Mouse (Mus musculus) E14TG2a.4 (cell line): Measurements from ENCODE around the gene Nxpe4.

Experiments used
- CTCF ChIP-seq: conservative IDR thresholded peaks from 2 replicates; pipeline ENCODE4 v1.5.1; 2014; ENCODE audit warnings: low read length
- NANOG ChIP-seq: IDR thresholded peaks from 2 replicates; pipeline ENCODE4 v1.6.1; 2014; ENCODE audit warnings: borderline replicate concordance, low read length, mixed read lengths
- POU5F1 ChIP-seq: IDR thresholded peaks from 2 replicates; pipeline ENCODE4 v1.6.1; 2014; ENCODE audit warnings: low read length, borderline replicate concordance

DNA sequence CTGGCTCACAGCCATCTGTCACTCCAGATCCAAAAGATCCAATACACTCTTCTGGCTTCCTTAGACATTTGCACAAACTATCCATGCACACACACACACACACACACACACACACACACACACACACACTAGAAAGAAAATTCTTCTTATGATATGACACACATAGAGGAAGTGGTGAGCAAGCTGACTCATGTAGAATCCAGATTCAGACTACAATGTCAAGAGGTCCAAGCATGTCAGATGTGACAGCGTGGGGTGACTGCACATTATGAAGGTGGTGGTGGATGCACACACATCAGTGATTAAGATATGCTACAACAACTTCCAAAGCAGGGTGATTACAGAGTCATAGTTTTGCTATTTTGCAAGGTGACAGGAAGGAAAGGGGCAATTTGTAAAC is 282.1 kb downstream of the Nxpe4 start:
- TF ChIP-seq CTCF (no peak), NANOG (no peak), POU5F1 (no peak)
